Mouse (Mus musculus): ENCODE measurements around the gene 1810024B03Rik. TPM values are rescaled to one million over a fixed set of nuclear protein-coding genes. Genes with fewer than 3 reads are reported as not detected.
A peak's percentile ranks its signal among the peaks of the same experiment; 100 is the strongest.

The 1810024B03Rik gene
- polyA plus RNA-seq, 1 experiment from 2014 or later, result 2.5 TPM

DNA sequence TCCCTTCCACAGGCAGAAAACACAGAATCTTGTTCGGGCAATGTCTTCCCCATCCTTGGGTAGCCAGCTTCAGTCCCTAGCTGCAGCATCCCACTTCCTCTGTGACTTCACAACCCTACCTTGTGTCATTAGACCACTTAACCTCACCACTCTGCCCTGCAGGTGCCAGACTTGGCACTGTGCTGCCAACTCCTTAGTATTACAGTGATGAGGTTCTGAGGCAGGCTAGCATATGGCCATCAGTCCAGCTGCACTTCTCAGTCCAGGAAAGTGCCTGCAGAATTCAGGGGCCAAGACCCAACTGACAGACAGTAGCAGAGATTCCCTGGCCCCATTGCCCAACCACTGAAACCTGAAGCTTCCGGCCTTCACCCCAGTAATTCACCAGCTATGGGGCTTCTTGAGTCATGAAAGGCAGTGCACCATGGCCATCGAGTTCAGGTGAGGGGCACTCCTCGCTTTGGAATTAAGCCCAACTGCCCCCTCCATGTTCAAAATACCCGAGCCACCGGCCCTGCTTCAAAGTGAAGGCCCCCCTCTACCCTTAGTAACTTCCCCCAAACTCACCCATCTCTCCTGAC lies 65.4 kb downstream of the 1810024B03Rik start:
- H3K27me3 ChIP-seq (ENCODE audit: low read depth, poor library complexity, severe bottlenecking), result no peaks in the 10 kb centered on the region
- DNase-seq (ENCODE audit: low spot score), result no peak
- peak overlapping the region; percentile 83 for H3K27ac ChIP-seq
- 12% methylated on average over 6 of the region's 6 CpGs for WGBS
- H3K9me3 ChIP-seq (replicated peaks), result no peaks in the 10 kb centered on the region
- peak overlapping the region; percentile 63 for H3K4me3 ChIP-seq
- peaks cover 21% of the 10 kb centered on the region for H3K4me1 ChIP-seq
- H3K36me3 ChIP-seq, result peaks cover 34% of the 10 kb centered on the region

- Histone ChIP-seq H3K4me1 (peaks cover 26% of the 10 kb centered on the region), H3K27me3 (ENCODE audit: low read depth, poor library complexity, severe bottlenecking) (no peaks in the 10 kb centered on the region), H3K4me3 (peak overlapping the region; percentile 63), H3K9me3 (replicated peaks) (no peaks in the 10 kb centered on the region), H3K27ac (0 out of 2 replicates have a peak overlapping the region, but pooled peaks have one; percentile 83), H3K36me3 (peaks cover 34% of the 10 kb centered on the region)
- WGBS, result 84% methylated on average over 10 of the region's 10 CpGs
- no peak for DNase-seq (ENCODE audit: low spot score)
Measured at GRCm38 (mm10) chr2:127142031-127142430, 66.0 kb downstream of the 1810024B03Rik start.

GRCm38 (mm10) chr2:127140011-127140410 lies 68.1 kb downstream of the 1810024B03Rik start:
- Histone ChIP-seq H3K4me3 (no peak overlapping the region), H3K27ac (no peak overlapping the region), H3K36me3 (peaks cover 34% of the 10 kb centered on the region), H3K9me3 (replicated peaks) (no peaks in the 10 kb centered on the region), H3K4me1 (peaks cover 36% of the 10 kb centered on the region), H3K27me3 (ENCODE audit: low read depth, poor library complexity, severe bottlenecking) (no peaks in the 10 kb centered on the region)
- WGBS, result 96% methylated on average over 7 of the region's 7 CpGs
- DNase-seq (ENCODE audit: low spot score), result no peak

DNA sequence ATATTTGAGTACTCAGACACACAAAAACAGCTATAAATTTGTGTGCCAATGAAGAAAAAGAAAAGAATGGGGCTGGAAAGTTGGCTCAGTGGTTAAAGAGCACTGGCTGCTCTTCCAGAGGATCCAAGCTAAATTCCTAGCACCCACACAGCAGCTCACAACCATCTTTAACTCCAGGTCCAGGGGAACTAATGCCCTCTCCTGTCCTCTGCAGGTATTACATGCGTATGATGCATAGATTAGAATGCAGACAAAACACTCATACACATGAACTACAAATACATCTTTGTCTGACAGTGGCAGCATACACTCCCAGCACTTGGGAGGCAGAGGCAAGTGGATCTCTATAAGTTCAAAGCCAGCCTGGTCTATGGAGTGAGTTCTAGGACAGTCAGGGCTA lies 68.5 kb downstream of the 1810024B03Rik start:
- H3K4me3 ChIP-seq, result no peak overlapping the region
- 97% methylated on average over 1 of the region's 1 CpGs for WGBS
- H3K4me1 ChIP-seq, result peaks cover 37% of the 10 kb centered on the region
- no peak for DNase-seq (ENCODE audit: low spot score)
- H3K27me3 ChIP-seq (ENCODE audit: low read depth, poor library complexity, severe bottlenecking), result no peaks in the 10 kb centered on the region
- H3K27ac ChIP-seq, result no peak overlapping the region
- H3K9me3 ChIP-seq (replicated peaks), result no peaks in the 10 kb centered on the region
- H3K36me3 ChIP-seq, result peaks cover 34% of the 10 kb centered on the region

- Histone ChIP-seq H3K27ac (no peak overlapping the region), H3K4me1 (peaks cover 41% of the 10 kb centered on the region), H3K27me3 (ENCODE audit: low read depth, poor library complexity, severe bottlenecking) (no peaks in the 10 kb centered on the region), H3K4me3 (no peak overlapping the region), H3K9me3 (replicated peaks) (no peaks in the 10 kb centered on the region), H3K36me3 (peaks cover 34% of the 10 kb centered on the region)
- DNase-seq (ENCODE audit: low spot score), result no peak
- 95% methylated on average over 8 of the region's 8 CpGs for WGBS
Measured at GRCm38 (mm10) chr2:127139094-127139493, 69.0 kb downstream of the 1810024B03Rik start.

DNA sequence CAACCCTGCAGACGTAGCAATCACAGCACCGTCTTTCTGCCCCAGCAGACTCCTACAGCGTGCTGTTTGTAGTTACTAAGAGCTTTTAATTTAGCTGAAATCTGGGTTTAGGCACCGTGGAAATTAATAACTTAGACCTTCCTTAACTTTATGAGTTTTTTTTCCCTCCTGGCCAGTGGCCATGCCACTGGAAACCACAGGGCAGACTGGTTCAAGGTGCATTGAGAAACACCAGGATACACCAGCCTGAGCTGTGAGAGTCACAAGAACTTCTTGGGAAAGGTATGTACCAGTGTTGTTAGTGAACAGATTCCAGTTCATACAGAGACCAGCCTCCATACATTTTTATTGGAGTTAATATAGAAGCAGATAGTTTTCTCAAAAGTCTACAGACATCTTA lies 69.6 kb downstream of the 1810024B03Rik start:
- no peak overlapping the region for H3K27ac ChIP-seq
- WGBS, result 87% methylated on average over 4 of the region's 4 CpGs

GRCm38 (mm10) chr2:127137838-127138420 lies 70.2 kb downstream of the 1810024B03Rik start:
- WGBS, result 88% methylated on average over 10 of the region's 10 CpGs
- H3K27ac ChIP-seq, result no peak overlapping the region

More for the DNA sequence above, 69.6 kb downstream of the 1810024B03Rik start:
- Histone ChIP-seq H3K4me3 (no peak overlapping the region), H3K9me3 (replicated peaks) (no peaks in the 10 kb centered on the region), H3K36me3 (peaks cover 34% of the 10 kb centered on the region), H3K27me3 (ENCODE audit: low read depth, poor library complexity, severe bottlenecking) (no peaks in the 10 kb centered on the region), H3K4me1 (peaks cover 38% of the 10 kb centered on the region)
- DNase-seq (ENCODE audit: low spot score), result no peak

GRCm38 (mm10) chr2:127136979-127137378 lies 71.1 kb downstream of the 1810024B03Rik start:
- peak; percentile 66 for DNase-seq (ENCODE audit: low spot score)
- WGBS, result 46% methylated on average over 5 of the region's 5 CpGs
- Histone ChIP-seq H3K4me3 (no peak overlapping the region), H3K36me3 (peaks cover 33% of the 10 kb centered on the region), H3K9me3 (replicated peaks) (no peaks in the 10 kb centered on the region), H3K27ac (peak overlapping the region; percentile 64), H3K27me3 (ENCODE audit: low read depth, poor library complexity, severe bottlenecking) (no peaks in the 10 kb centered on the region), H3K4me1 (peaks cover 36% of the 10 kb centered on the region)

More at GRCm38 (mm10) chr2:127137838-127138420, 70.2 kb downstream of the 1810024B03Rik start:
- no peaks in the 10 kb centered on the region for H3K9me3 ChIP-seq (replicated peaks)
- peaks cover 34% of the 10 kb centered on the region for H3K36me3 ChIP-seq
- no peak overlapping the region for H3K4me3 ChIP-seq
- H3K27me3 ChIP-seq (ENCODE audit: low read depth, poor library complexity, severe bottlenecking), result no peaks in the 10 kb centered on the region
- peaks cover 36% of the 10 kb centered on the region for H3K4me1 ChIP-seq
- DNase-seq (ENCODE audit: low spot score), result no peak

Other genes with a start within 250 kb of the 1810024B03Rik start
- gene Ap4e1, start 199.6 kb downstream of the 1810024B03Rik start, polyA plus RNA-seq (2016; fragmentation: Nextera tagmentation; extraction: Ambion mirVana), result 12.5 and 13.9 TPM in 2 replicates
- 30.9 and 31.7 TPM in 2 replicates for gene Blvra, start 137.6 kb downstream of the 1810024B03Rik start, polyA plus RNA-seq (2016; fragmentation: Nextera tagmentation; extraction: Ambion mirVana)
- gene Ncaph, start 74.3 kb downstream of the 1810024B03Rik start, polyA plus RNA-seq (2016; fragmentation: Nextera tagmentation; extraction: Ambion mirVana), result 110 and 125 TPM in 2 replicates
- gene Itpripl1, start 64.8 kb downstream of the 1810024B03Rik start, polyA plus RNA-seq (2016; fragmentation: Nextera tagmentation; extraction: Ambion mirVana), result 15.9 and 18.0 TPM in 2 replicates
- 103 and 113 TPM in 2 replicates for gene Snrnp200, start 106 bp upstream of the 1810024B03Rik start, polyA plus RNA-seq (2016; fragmentation: Nextera tagmentation; extraction: Ambion mirVana)
- gene Ciao1, start 39.5 kb upstream of the 1810024B03Rik start, polyA plus RNA-seq (2016; fragmentation: Nextera tagmentation; extraction: Ambion mirVana), result 58.8 and 58.9 TPM in 2 replicates
- 21.8 and 26.3 TPM in 2 replicates for gene Tmem127, start 39.6 kb upstream of the 1810024B03Rik start, polyA plus RNA-seq (2016; fragmentation: Nextera tagmentation; extraction: Ambion mirVana)
- gene Stard7, start 61.9 kb upstream of the 1810024B03Rik start, polyA plus RNA-seq (2016; fragmentation: Nextera tagmentation; extraction: Ambion mirVana), result 80.4 and 80.8 TPM in 2 replicates
- 6.4 and 7.6 TPM in 2 replicates for gene Dusp2, start 127.9 kb upstream of the 1810024B03Rik start, polyA plus RNA-seq (2016; fragmentation: Nextera tagmentation; extraction: Ambion mirVana)
- 0.08 and 0.09 TPM in 2 replicates for gene Astl, start 130.4 kb upstream of the 1810024B03Rik start, polyA plus RNA-seq (2016; fragmentation: Nextera tagmentation; extraction: Ambion mirVana)
- gene Adra2b, start 154.9 kb upstream of the 1810024B03Rik start, polyA plus RNA-seq (2016; fragmentation: Nextera tagmentation; extraction: Ambion mirVana), result 1.7 and 1.9 TPM in 2 replicates
- 0.10 TPM in 2 replicates for gene Gpat2, start 216.9 kb upstream of the 1810024B03Rik start, polyA plus RNA-seq (2016; fragmentation: Nextera tagmentation; extraction: Ambion mirVana)
- gene Fahd2a, start 236.3 kb upstream of the 1810024B03Rik start, polyA plus RNA-seq (2016; fragmentation: Nextera tagmentation; extraction: Ambion mirVana), result 15.6 and 21.1 TPM in 2 replicates

All from limb, embryonic 10.5 days (tissue).